Mouse (Mus musculus): ENCODE data around the gene Mbtd1.

GRCm38 (mm10) chr11:93907839-93908238 is 22.2 kb downstream of the Mbtd1 start:
- TF ChIP-seq CTCF (IDR thresholded peaks at IDR 0.05; ENCODE audit: extremely low read depth, insufficient read depth, low read length) = no peak
- no peak for TF ChIP-seq POLR2A (IDR thresholded peaks at IDR 0.05; ENCODE audit: extremely low read depth, insufficient read depth, low read length)

All from cortical plate, adult 2 months (tissue).